10 mouse cellular contexts compared by ENCODE assay signal in the genomic region with DNA sequence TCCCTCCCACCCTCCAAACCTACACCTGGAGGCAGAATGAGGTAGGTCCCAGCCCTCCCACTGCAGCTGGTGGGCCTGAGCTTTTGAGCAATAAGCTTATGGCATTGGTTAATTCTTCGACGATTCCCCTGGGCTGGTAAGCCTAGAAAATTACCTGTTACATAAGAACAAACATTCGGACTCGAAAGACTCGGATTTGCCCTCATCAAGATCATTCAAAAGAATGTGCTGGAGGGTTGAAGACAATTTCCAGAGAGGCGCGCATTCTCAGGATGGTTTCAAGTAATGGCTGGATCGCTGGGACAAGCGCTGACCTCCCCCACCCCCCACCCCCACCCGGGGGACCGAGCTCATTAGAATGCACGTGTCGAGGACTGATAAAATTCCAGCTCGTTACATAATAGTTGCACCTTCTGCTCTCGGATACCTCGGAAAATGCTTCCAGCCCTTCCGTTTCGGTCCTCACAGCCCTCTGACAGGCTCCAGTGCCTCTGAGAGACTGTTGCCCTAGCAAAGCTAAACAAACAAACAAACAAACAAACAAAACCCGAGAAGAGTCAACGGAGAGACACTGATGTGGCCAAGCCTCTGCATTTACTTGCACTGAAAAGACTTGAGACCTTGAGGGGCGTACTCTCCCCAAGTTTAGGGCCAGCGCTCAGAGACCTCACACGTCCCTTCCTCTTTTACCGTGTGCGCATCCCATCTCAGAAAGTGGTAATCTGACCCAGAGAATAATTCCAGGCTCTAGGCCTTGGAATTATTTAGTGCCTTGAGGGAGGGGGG.
A peak's percentile ranks its signal among the peaks of the same experiment; 100 is the strongest.
DNase-seq lines count a peak whose midpoint lies in the region; ATAC-seq and TF ChIP-seq lines count a peak whose summit lies in the region.
"Had no signal": no experiment of that assay in that cellular context is flagged by ENCODE, and none has a peak within 500 bp of the region (broad histone marks: within the 10 kb centered on the region; RNA-seq: fewer than 3 reads in every experiment).

No protein-coding gene starts in this region.

- WGBS in heart, embryonic 15.5 days: 10% methylated on average over 25 of the region's 25 CpGs
- 3% methylated on average over 25 of the region's 25 CpGs for WGBS in embryonic facial prominence, embryonic 11.5 days
- 9% methylated on average over 25 of the region's 25 CpGs for WGBS in hindbrain, postnatal 0 days
- 9% methylated on average over 25 of the region's 25 CpGs for WGBS in midbrain, postnatal 0 days

- no peak overlapping the region for H3K27ac ChIP-seq in heart, embryonic 15.5 days
- no peak overlapping the region for H3K27ac ChIP-seq in embryonic facial prominence, embryonic 11.5 days (replicated peaks; ENCODE audit: low read depth, low read length)
- H3K27ac ChIP-seq in hindbrain, postnatal 0 days: no peak overlapping the region
- H3K27ac ChIP-seq in midbrain, postnatal 0 days (ENCODE audit: low read depth, low read length): no peak overlapping the region

- H3K4me3 ChIP-seq in heart, embryonic 15.5 days: peak overlapping the region; percentile 36
- H3K4me3 ChIP-seq in embryonic facial prominence, embryonic 11.5 days (ENCODE audit: low read depth, low read length): peak overlapping the region; percentile 10; the same call in 1 of the 2 replicates
- H3K4me3 ChIP-seq in hindbrain, postnatal 0 days (ENCODE audit: low read length): peak overlapping the region; percentile 23; the same call in 1 of the 2 replicates
- peak overlapping the region; percentile 21 for H3K4me3 ChIP-seq in midbrain, postnatal 0 days (ENCODE audit: low read depth, low read length)
- H3K4me3 ChIP-seq: erythroblast, embryonic 14.5 days had no signal

- H3K4me2 ChIP-seq in heart, embryonic 15.5 days: peak overlapping the region; percentile 61
- H3K4me2 ChIP-seq in embryonic facial prominence, embryonic 11.5 days (ENCODE audit: low read depth, low read length): peak overlapping the region; percentile 43
- H3K4me2 ChIP-seq in hindbrain, postnatal 0 days (ENCODE audit: low read depth, low read length): peak overlapping the region; percentile 52
- H3K4me2 ChIP-seq in midbrain, postnatal 0 days (ENCODE audit: low read depth, low read length, poor library complexity, severe bottlenecking): peak overlapping the region; percentile 40

- ATAC-seq in heart, embryonic 15.5 days (replicated peaks; ENCODE audit: insufficient number of reproducible peaks, insufficient read depth, low FRiP score, low read depth): no peak
- ATAC-seq in embryonic facial prominence, embryonic 11.5 days (replicated peaks; ENCODE audit: insufficient number of reproducible peaks, low FRiP score, low TSS enrichment, low read depth): peak; percentile 70
- no peak for ATAC-seq in hindbrain, postnatal 0 days
- no peak for ATAC-seq in midbrain, postnatal 0 days (ENCODE audit: low FRiP score)
- ATAC-seq: activated CD4-positive, CD25-positive, alpha-beta regulatory T cell, adult 4 months had no signal

- no peaks in the 10 kb centered on the region for H3K27me3 ChIP-seq in heart, embryonic 15.5 days
- H3K27me3 ChIP-seq in embryonic facial prominence, embryonic 11.5 days (ENCODE audit: control insufficient read depth, insufficient read depth, low read length): no peaks in the 10 kb centered on the region
- no peaks in the 10 kb centered on the region for H3K27me3 ChIP-seq in hindbrain, postnatal 0 days (ENCODE audit: insufficient read depth, low read length)
- peaks cover 8% of the 10 kb centered on the region; the same call in 1 of the 2 replicates for H3K27me3 ChIP-seq in midbrain, postnatal 0 days (ENCODE audit: insufficient read depth, low read length)

- TF ChIP-seq CTCF in hindbrain, postnatal 0 days (IDR thresholded peaks at IDR 0.05; ENCODE audit: low read depth): no peak
- TF ChIP-seq CTCF in midbrain, postnatal 0 days (IDR thresholded peaks at IDR 0.05): no peak

- H3K36me3 ChIP-seq in heart, embryonic 15.5 days: no peaks in the 10 kb centered on the region
- H3K36me3 ChIP-seq in embryonic facial prominence, embryonic 11.5 days (replicated peaks; ENCODE audit: control insufficient read depth, insufficient read depth, low read depth, low read length): no peaks in the 10 kb centered on the region
- H3K36me3 ChIP-seq in hindbrain, postnatal 0 days (ENCODE audit: insufficient read depth, low read length): no peaks in the 10 kb centered on the region
- H3K36me3 ChIP-seq in midbrain, postnatal 0 days (ENCODE audit: insufficient read depth, low read length): no peaks in the 10 kb centered on the region

- DNase-seq in heart, adult 8-10 months (ENCODE audit: low spot score): no peak
- DNase-seq in embryonic facial prominence, embryonic 11.5 days (ENCODE audit: low spot score): peak; percentile 73
- DNase-seq in hindbrain, postnatal 0 days (ENCODE audit: low spot score): no peak
- no peak for DNase-seq in midbrain, postnatal 0 days (ENCODE audit: low spot score)
- DNase-seq in adrenal gland, postnatal 25 days: no peak
- no peak for DNase-seq in right cerebral cortex, postnatal 14 days
- DNase-seq in c-Kit-positive CD71-positive TER-119-positive erythroid progenitor cells, embryonic 14.5 days (ENCODE audit: low spot score): no peak

- H3K9me3 ChIP-seq in heart, embryonic 15.5 days (replicated peaks): no peaks in the 10 kb centered on the region
- H3K9me3 ChIP-seq in embryonic facial prominence, embryonic 11.5 days (replicated peaks; ENCODE audit: control insufficient read depth, low read length): no peaks in the 10 kb centered on the region
- H3K9me3 ChIP-seq in hindbrain, postnatal 0 days (ENCODE audit: low read length): no peaks in the 10 kb centered on the region
- no peaks in the 10 kb centered on the region for H3K9me3 ChIP-seq in midbrain, postnatal 0 days (ENCODE audit: low read length)

- no peak overlapping the region for H3K9ac ChIP-seq in heart, embryonic 15.5 days
- peak overlapping the region; percentile 25 for H3K9ac ChIP-seq in embryonic facial prominence, embryonic 11.5 days (replicated peaks; ENCODE audit: low read length)
- H3K9ac ChIP-seq in hindbrain, postnatal 0 days (replicated peaks; ENCODE audit: low read length): 0 out of 2 replicates have a peak overlapping the region, but pooled peaks have one; percentile 3
- H3K9ac ChIP-seq in midbrain, postnatal 0 days (replicated peaks; ENCODE audit: low read length, poor library complexity, severe bottlenecking): 0 out of 2 replicates have a peak overlapping the region, but pooled peaks have one; percentile 1

- H3K4me1 ChIP-seq in heart, embryonic 15.5 days (replicated peaks): peaks cover 10% of the 10 kb centered on the region
- peaks cover 6% of the 10 kb centered on the region; the same call in 1 of the 2 replicates for H3K4me1 ChIP-seq in embryonic facial prominence, embryonic 11.5 days (ENCODE audit: control insufficient read depth, insufficient read depth, low read length)
- H3K4me1 ChIP-seq in hindbrain, postnatal 0 days (ENCODE audit: insufficient read depth, low read length): no peaks in the 10 kb centered on the region; the same call in 1 of the 2 replicates
- 0 out of 2 replicates have a peak, but pooled peaks cover 2% of the 10 kb centered on the region for H3K4me1 ChIP-seq in midbrain, postnatal 0 days (ENCODE audit: insufficient read depth, low read length)
